Mouse (Mus musculus): ENCODE measurements around the gene Lypla2.

GRCm38 (mm10) chr4:135920304-135921241, 51.9 kb downstream of the Lypla2 start, which contains the start of gene Fuca1:
- TF ChIP-seq CTCF (IDR thresholded peaks at IDR 0.05; ENCODE audit: control insufficient read depth, insufficient read depth, low read length): peak; percentile 82
- peak; percentile 67; the same call in 1 of the 2 replicates for TF ChIP-seq POLR2A (IDR thresholded peaks at IDR 0.05; ENCODE audit: borderline replicate concordance, control insufficient read depth, low read depth, low read length)

All from bone marrow, adult 2 months (tissue).